Mouse (Mus musculus): ENCODE measurements around the gene Gm20388.

Gm20388 gene

DNA sequence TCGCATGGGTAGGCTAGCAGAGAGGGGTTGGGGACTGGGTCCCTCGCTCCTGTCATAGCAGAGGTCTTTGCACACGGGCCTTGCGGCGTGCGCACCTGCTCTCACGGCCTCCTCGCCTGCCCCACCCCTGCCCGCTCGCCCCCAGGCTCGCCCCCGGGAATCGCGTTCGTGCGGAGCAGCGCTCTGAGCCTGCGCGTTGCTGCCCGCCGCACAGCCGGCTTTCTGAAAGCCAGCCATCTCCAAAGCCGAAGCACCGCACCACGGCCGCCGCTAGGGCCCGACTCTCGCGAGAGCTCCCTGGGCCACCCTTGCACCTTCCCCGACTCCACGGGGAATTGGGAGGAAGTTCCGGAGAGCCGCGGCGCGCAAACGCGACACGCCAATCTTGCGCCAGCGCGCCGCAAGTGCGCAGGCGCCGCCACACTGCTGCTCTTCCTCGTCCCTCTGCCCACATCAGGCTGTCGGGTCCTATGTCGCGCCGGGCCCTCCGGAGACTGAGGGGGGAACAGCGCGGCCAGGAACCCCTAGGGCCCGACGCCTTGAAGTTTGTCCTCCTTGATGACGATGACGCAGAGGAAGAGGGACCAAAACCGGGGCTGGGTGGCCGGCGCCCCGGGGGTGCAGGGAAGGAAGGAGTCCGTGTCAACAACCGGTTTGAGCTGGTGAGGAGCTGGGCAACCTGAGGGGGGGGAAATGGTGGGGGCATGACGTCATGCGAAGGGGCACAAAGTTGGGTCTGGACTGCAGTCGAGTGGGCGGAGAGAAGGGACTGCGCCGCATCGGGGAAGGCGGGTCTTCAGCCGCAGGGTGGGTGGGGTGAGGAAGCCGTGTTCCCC, 3463.0 kb downstream of the Gm20388 start, which contains the start of gene Tcf25:
Gene Tcf25 (plus strand): TSS at position 351 of the 836 bp plus-strand sequence.
- DNase-seq (ENCODE audit: low spot score in 2 of 2), result peak; percentile 93 to 96

GRCm38 (mm10) chr8:123374239-123374578, 3463.6 kb downstream of the Gm20388 start:
- peak; percentile 66 to 92 for DNase-seq (ENCODE audit: low spot score in 2 of 2)

DNA sequence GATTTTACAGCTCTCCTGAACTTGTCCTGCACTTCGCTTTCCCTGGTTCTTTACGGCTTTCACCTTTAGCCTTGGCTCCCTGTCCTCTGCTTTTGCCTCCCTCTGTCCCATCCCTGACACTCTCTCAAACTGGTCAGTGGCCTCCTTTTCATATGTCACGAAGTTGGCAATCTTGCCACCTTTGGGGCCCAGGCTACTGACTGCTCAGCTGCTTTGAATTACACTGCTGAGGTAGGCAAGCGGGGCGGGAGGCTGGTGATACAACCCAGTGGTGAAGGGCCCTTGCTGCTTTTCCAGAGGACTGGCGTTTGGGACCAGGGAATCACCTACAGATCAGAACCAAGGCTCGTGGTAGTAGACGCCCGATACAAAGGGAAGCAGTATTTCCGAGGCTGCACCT, 3465.1 kb downstream of the Gm20388 start:
- no peak for DNase-seq (ENCODE audit: low spot score in 2 of 2)

DNA sequence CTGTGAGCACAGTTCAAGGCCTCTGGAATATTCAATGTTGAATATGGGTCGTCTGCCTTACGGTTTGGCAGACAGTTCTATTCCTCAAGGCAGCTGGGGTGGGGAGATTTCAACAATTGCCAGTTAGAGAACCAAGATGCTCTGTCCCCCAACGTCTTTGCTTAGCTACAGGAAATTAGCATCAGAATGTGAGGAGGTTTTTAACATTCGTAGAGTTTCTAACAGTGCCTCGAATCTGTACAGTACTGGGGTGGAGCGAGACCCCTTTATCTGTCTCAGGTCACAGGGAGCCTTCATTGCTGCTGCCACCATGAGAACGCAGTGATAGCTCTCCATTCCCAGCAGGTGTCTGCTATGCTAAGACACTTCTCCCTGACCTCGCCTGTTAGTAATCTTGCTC, 3465.5 kb downstream of the Gm20388 start:
- DNase-seq (ENCODE audit: low spot score in 2 of 2), result no peak

GRCm38 (mm10) chr8:123381711-123382110, 3471.1 kb downstream of the Gm20388 start:
- DNase-seq (ENCODE audit: low spot score in 2 of 2), result no peak

GRCm38 (mm10) chr8:123382516-123382915, 3471.9 kb downstream of the Gm20388 start:
- DNase-seq (ENCODE audit: low spot score in 2 of 2), result no peak

GRCm38 (mm10) chr8:123384883-123385540, 3474.4 kb downstream of the Gm20388 start:
- DNase-seq (ENCODE audit: low spot score in 2 of 2), result no peak

DNA sequence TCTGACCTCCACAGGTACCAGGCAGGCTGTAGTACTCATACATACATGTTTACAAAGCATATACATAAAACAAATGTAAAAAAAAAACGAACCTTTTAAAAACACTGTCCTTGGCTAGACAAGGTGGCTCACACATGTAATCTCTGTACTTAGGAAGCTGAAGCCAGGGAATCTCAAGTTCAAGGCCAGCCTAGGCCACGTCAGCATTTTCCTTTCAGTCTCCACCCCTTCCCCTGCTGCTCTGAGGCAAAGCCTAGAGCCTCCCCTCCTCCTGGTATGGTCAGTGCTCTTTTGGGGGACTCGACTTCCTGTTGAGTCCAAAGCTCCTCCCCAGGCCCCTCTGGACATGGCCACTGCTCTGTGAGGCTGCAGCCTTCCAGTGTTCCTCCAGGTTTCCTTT, 3476.4 kb downstream of the Gm20388 start:
- DNase-seq (ENCODE audit: low spot score in 2 of 2), result no peak

DNA sequence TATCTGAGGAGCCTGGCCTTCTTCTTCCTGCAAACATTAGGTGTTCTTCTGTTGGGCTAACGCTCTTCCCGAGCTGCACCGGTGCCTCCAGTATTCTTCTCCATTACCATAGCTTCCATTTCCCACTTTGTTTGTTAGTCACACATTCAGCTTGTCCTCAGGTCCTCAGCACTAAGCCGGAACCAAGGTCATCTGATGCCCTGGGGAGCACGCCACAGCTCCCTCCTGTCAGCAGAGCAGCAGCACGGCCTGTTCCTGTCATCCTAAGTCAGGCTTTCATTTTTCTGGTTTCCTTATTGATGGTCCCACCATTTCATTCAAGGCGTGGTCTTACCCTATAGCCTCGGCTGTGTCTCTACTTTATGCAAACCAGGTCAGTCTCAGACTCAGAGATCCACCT, 3477.2 kb downstream of the Gm20388 start:
- DNase-seq (ENCODE audit: low spot score in 2 of 2), result no peak

- no peak for DNase-seq (ENCODE audit: low spot score in 2 of 2)
These were observed 3478.4 kb downstream of the Gm20388 start for GRCm38 (mm10) chr8:123389026-123389425.

DNA sequence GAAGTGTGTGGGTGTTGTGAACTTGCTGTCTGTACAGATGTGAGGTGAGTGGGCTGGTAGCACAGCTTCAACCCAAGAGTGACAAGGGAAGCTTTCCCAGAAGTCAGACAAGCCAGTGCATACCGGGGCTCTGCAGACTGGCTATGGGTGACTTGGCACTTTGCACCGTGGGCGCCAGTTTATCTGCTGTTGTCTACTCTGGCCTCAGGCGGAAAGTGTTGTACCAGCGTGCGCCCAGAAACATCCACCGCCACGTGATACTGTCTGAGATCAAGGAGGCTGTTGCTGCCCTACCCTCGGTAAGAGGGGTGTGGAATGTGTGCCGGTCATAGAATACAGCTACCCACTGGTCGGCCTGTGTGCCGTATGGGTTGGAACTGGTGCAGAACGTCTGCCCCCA, 3487.7 kb downstream of the Gm20388 start:
- no peak for DNase-seq (ENCODE audit: low spot score in 2 of 2)

DNA sequence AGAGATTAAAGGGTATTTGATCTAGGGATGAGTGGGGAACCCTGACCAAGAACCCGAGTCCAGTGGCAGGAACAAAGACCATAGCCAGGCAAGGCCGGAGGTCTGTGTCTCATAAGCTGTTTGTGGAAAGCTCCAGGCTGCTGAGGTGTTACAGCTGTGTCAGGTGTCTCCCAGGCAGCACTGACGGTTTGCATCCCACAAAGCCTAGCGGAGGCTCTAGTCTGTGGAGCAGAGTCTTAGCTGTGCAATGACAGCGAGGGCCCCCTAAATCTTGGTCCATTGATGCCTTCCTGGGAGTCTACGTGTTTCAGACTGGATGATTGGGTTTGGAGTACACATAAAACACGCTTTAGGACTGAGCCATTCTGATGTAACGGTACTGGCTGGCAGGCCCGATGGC, 3491.3 kb downstream of the Gm20388 start:
- no peak for DNase-seq (ENCODE audit: low spot score in 2 of 2)

DNA sequence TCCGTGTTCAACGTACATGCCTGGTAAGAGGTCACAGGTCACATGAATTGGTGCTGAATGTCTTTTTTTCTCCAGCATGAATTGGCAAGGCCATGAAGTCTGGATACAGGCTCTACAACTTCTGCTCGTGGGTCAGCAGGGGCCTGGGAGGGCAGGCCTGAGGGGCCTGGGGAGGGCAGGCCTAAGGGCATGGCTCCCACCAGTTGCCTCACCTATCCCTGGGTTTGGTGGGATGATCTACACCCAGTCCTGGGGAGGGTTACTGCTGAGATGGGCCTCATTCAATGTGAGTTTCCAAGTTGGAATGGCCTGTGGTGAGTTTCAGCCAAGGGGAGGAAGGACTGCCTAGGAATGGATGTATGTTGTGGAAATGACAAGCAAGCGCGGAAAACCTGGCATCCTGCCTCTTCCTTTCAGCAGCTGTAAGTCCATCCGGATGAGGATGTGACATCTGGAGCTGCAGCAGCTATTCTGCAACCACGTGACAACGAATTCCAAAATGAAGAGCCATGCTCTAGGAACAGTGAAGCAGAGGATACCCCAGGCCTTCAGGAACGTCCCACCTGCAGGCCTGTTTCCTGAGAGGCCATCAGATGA, 3492.2 kb downstream of the Gm20388 start:
- no peak for DNase-seq (ENCODE audit: low spot score in 2 of 2)

GRCm38 (mm10) chr8:123404521-123404920, 3493.9 kb downstream of the Gm20388 start:
- DNase-seq (ENCODE audit: low spot score in 2 of 2), result no peak

GRCm38 (mm10) chr8:123406786-123407185, 3496.1 kb downstream of the Gm20388 start, which contains the start of gene Mc1r:
Gene Mc1r (plus strand): TSS chr8:123407107.
- DNase-seq (ENCODE audit: low spot score in 2 of 2), result peak in 1 of 2 experiments; percentile 77

DNA sequence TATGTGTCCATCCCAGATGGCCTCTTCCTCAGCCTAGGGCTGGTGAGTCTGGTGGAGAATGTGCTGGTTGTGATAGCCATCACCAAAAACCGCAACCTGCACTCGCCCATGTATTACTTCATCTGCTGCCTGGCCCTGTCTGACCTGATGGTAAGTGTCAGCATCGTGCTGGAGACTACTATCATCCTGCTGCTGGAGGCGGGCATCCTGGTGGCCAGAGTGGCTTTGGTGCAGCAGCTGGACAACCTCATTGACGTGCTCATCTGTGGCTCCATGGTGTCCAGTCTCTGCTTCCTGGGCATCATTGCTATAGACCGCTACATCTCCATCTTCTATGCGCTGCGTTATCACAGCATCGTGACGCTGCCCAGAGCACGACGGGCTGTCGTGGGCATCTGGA, 3497.0 kb downstream of the Gm20388 start:
- DNase-seq (ENCODE audit: low spot score in 2 of 2), result no peak

DNA sequence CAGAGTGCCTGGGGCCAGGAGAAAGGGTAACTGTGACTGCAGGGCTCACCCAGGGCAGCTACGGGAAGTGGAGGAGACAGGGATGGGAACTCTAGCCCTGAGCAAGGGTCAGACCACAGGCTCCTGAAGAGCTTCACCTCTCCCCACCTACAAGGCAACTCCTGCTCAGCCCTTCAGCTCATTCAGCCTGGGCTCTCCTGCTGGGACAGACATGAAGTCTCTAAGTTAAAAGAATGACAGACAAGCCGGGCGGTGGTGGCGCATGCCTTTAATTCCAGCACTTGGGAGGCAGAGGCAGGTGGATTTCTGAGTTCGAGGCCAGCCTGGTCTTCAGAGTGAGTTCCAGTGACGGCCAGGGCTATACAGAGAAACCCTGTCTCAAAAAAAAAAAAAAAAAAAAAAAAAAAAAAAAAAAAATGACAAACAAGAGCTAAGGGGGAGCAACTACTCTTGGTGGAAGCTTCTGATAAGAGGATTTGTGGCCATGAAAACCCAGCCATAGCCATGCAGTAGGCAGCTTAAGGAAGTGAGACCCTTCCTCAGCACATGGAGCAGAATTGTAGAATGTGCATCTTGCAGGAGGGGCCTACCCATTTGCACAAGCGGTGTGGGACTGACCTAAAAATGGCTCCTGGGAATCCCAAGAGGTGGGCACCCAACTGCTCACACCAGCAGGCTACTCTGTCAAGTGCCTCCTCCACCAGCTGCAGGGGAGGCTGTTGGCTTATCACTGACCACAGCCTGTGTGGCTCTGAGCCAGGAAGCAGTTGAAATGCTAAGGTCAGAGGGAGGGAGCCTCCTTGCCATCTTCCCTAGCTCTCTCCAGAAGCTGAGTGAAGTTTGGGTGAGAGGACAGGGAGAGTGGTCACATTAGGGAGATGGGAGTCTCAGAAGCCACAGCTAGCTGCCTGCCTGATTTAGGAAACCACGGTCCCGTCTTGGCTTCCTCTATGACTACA, 3498.2 kb downstream of the Gm20388 start:
- no peak for DNase-seq (ENCODE audit: low spot score in 2 of 2)

DNA sequence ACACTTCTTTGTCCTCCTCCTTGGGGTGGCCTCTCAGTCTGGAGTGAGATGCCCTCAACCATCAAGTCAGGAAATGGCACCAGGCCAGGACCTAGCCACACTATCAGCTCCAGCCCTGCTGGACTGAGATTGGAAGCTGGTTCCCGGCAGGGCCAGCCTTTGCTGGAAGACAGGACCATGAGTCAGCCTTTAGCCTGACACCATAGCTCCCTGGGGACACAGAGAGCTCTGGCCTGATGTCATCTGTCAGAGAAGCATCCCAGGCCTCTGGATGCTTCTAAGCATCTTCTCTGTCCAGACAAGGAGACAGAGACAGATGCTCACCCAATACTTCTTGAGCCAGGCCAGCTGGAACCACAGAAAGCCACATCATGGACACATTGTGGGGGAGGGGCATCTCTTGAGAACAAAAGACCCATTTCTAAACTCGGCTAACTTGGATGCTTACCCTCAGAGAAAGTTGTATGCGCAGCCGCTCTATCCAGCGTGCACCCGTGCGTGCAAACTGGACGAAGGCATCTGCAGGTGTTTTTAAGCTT, 3499.5 kb downstream of the Gm20388 start:
- peak in 1 of 2 experiments; percentile 47 for DNase-seq (ENCODE audit: low spot score in 2 of 2)

DNA sequence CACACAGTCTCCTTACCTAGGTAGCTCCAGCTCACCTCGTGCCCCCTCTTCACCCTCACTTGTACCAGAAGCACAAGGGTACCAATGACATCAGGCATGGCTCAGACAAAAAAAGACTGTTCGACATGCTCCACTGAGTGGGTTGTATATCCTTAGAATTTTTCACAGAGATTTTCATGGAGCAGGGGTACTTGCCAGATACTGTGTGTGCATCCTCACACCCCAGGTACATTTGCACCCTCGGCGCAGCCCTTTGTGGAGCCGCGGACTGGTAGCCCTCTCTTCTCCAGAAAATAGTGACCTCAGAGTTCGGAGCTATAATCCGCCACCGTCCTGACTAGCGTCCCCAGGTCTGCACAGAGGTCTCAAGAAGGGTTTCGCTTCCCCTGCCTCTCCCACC, 3500.1 kb downstream of the Gm20388 start:
- no peak for DNase-seq (ENCODE audit: low spot score in 2 of 2)

DNA sequence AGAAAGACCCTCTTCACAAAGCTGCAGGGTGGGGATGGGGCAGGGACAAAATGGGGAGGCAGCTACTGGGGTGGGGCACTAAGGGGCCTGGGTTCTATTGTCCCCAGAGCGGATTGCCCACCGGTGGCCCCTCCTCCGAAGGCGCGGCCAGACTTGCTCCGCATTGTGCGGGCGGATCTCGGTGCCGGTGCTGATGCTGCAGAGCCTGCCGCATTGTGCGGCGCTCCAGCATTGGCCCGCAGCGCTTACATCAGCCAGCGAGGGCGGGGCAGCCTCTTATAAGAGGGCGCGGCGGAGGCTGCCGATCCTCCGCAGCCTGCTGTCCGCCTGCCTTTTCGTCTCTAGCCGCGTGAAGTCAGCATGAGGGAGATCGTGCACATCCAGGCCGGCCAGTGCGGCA, 3500.6 kb downstream of the Gm20388 start, which contains the start of gene Tubb3:
Gene Tubb3 (plus strand): TSS at position 179 of the 400 bp plus-strand sequence.
- peak; percentile 82 to 93 for DNase-seq (ENCODE audit: low spot score in 2 of 2)

- DNase-seq (ENCODE audit: low spot score in 2 of 2), result no peak
These were observed 3501.2 kb downstream of the Gm20388 start for GRCm38 (mm10) chr8:123411781-123412327.

All from left cerebral cortex, adult 9 months (tissue).